Mouse (Mus musculus): ENCODE results near the gene Pcyox1. TPM values are rescaled to one million over a fixed set of nuclear protein-coding genes. Genes with fewer than 3 reads are reported as not detected.

Gene Pcyox1
- total RNA-seq, 1 experiment, result 41.5 TPM

- Histone ChIP-seq H3K4me1 (ENCODE audit: control insufficient read depth in 2 of 2, insufficient read depth in 2 of 2, low read length in 2 of 2, poor library complexity in 1 of 2) (peaks cover 6 to 7% of the 10 kb centered on the region in 2 experiments; a peak in 2 of 4 replicates), H3K36me3 (ENCODE audit: control insufficient read depth, insufficient read depth, low read length, poor library complexity, severe bottlenecking) (peaks cover 33% of the 10 kb centered on the region), H3K9me3 (ENCODE audit: control insufficient read depth, insufficient read depth, low read depth, low read length) (no peaks in the 10 kb centered on the region), H3K27ac (ENCODE audit: insufficient read depth, low read depth, low read length, poor library complexity, severe bottlenecking) (no peak overlapping the region), H3K9ac (ENCODE audit: insufficient read depth, low read depth, low read length, poor library complexity, severe bottlenecking) (no peak overlapping the region), H3K4me3 (ENCODE audit: insufficient read depth in 1 of 2, low read depth in 1 of 2, low read length in 2 of 2, poor library complexity in 1 of 2, severe bottlenecking in 1 of 2) (no peak overlapping the region)
- in situ Hi-C loops (cut with MboI; ENCODE audit: low sequenced_read_pairs in 2 of 2, unreplicated experiment in 2 of 2), result no loop called here
- TF ChIP-seq HCFC1 (IDR thresholded peaks at IDR 0.05; ENCODE audit: borderline replicate concordance, insufficient read depth, low read length), result no peak
- TF ChIP-seq ZC3H11A (IDR thresholded peaks at IDR 0.05; ENCODE audit: borderline replicate concordance, low read depth, low read length), result no peak
- no peak for TF ChIP-seq MAFK (IDR thresholded peaks at IDR 0.05; ENCODE audit: insufficient read depth, low read depth, low read length)
- no peak for TF ChIP-seq ZNF384 (IDR thresholded peaks at IDR 0.05; ENCODE audit: low read depth, low read length)
- TF ChIP-seq CHD2 (IDR thresholded peaks at IDR 0.05; ENCODE audit: low read depth, low read length), result no peak
- no peak for DNase-seq (ENCODE audit: low read depth, low spot score)
Observed at GRCm38 (mm10) chr6:86393187-86393586, 3.8 kb downstream of the Pcyox1 start.

GRCm38 (mm10) chr6:86391326-86391725 lies 5.6 kb downstream of the Pcyox1 start:
- H3K4me3 ChIP-seq (ENCODE audit: insufficient read depth in 1 of 2, low read depth in 1 of 2, low read length in 2 of 2, poor library complexity in 1 of 2, severe bottlenecking in 1 of 2), result no peak overlapping the region
- H3K27ac ChIP-seq (ENCODE audit: insufficient read depth, low read depth, low read length, poor library complexity, severe bottlenecking), result no peak overlapping the region
- H3K9ac ChIP-seq (ENCODE audit: insufficient read depth, low read depth, low read length, poor library complexity, severe bottlenecking), result no peak overlapping the region
- DNase-seq (ENCODE audit: low read depth, low spot score), result no peak
- TF ChIP-seq MAFK (IDR thresholded peaks at IDR 0.05; ENCODE audit: insufficient read depth, low read depth, low read length) (no peak), ZNF384 (IDR thresholded peaks at IDR 0.05; ENCODE audit: low read depth, low read length) (no peak), CHD2 (IDR thresholded peaks at IDR 0.05; ENCODE audit: low read depth, low read length) (no peak), ZC3H11A (IDR thresholded peaks at IDR 0.05; ENCODE audit: borderline replicate concordance, low read depth, low read length) (no peak), HCFC1 (IDR thresholded peaks at IDR 0.05; ENCODE audit: borderline replicate concordance, insufficient read depth, low read length) (no peak)
- no peaks in the 10 kb centered on the region for H3K9me3 ChIP-seq (ENCODE audit: control insufficient read depth, insufficient read depth, low read depth, low read length)
- H3K36me3 ChIP-seq (ENCODE audit: control insufficient read depth, insufficient read depth, low read length, poor library complexity, severe bottlenecking), result peaks cover 36% of the 10 kb centered on the region
- peaks cover 4 to 7% of the 10 kb centered on the region in 2 experiments; a peak in 2 of 4 replicates for H3K4me1 ChIP-seq (ENCODE audit: control insufficient read depth in 2 of 2, insufficient read depth in 2 of 2, low read length in 2 of 2, poor library complexity in 1 of 2)
- in situ Hi-C loops (cut with MboI; ENCODE audit: low sequenced_read_pairs in 2 of 2, unreplicated experiment in 2 of 2), result no loop called here

GRCm38 (mm10) chr6:86388461-86388860 lies 8.5 kb downstream of the Pcyox1 start:
- peaks cover 0 to 1% of the 10 kb centered on the region in 2 experiments; a peak in 3 of 4 replicates for H3K4me1 ChIP-seq (ENCODE audit: control insufficient read depth in 2 of 2, insufficient read depth in 2 of 2, low read length in 2 of 2, poor library complexity in 1 of 2)
- no peak overlapping the region for H3K4me3 ChIP-seq (ENCODE audit: insufficient read depth in 1 of 2, low read depth in 1 of 2, low read length in 2 of 2, poor library complexity in 1 of 2, severe bottlenecking in 1 of 2)
- TF ChIP-seq ZC3H11A (IDR thresholded peaks at IDR 0.05; ENCODE audit: borderline replicate concordance, low read depth, low read length), result no peak
- no peak for TF ChIP-seq HCFC1 (IDR thresholded peaks at IDR 0.05; ENCODE audit: borderline replicate concordance, insufficient read depth, low read length)
- no peak for TF ChIP-seq CHD2 (IDR thresholded peaks at IDR 0.05; ENCODE audit: low read depth, low read length)
- TF ChIP-seq ZNF384 (IDR thresholded peaks at IDR 0.05; ENCODE audit: low read depth, low read length), result no peak
- no peak for TF ChIP-seq MAFK (IDR thresholded peaks at IDR 0.05; ENCODE audit: insufficient read depth, low read depth, low read length)
- H3K9me3 ChIP-seq (ENCODE audit: control insufficient read depth, insufficient read depth, low read depth, low read length), result no peaks in the 10 kb centered on the region
- in situ Hi-C loops (cut with MboI; ENCODE audit: low sequenced_read_pairs in 2 of 2, unreplicated experiment in 2 of 2), result no loop called here
- H3K9ac ChIP-seq (ENCODE audit: insufficient read depth, low read depth, low read length, poor library complexity, severe bottlenecking), result peak overlapping the region; percentile 42; the same call in 1 of the 2 replicates
- no peak overlapping the region for H3K27ac ChIP-seq (ENCODE audit: insufficient read depth, low read depth, low read length, poor library complexity, severe bottlenecking)
- H3K36me3 ChIP-seq (ENCODE audit: control insufficient read depth, insufficient read depth, low read length, poor library complexity, severe bottlenecking), result peaks cover 27% of the 10 kb centered on the region
- DNase-seq (ENCODE audit: low read depth, low spot score), result no peak

GRCm38 (mm10) chr6:86387313-86387712 lies 9.6 kb downstream of the Pcyox1 start:
- TF ChIP-seq MAFK (IDR thresholded peaks at IDR 0.05; ENCODE audit: insufficient read depth, low read depth, low read length) (no peak), ZC3H11A (IDR thresholded peaks at IDR 0.05; ENCODE audit: borderline replicate concordance, low read depth, low read length) (no peak), CHD2 (IDR thresholded peaks at IDR 0.05; ENCODE audit: low read depth, low read length) (no peak), ZNF384 (IDR thresholded peaks at IDR 0.05; ENCODE audit: low read depth, low read length) (no peak), HCFC1 (IDR thresholded peaks at IDR 0.05; ENCODE audit: borderline replicate concordance, insufficient read depth, low read length) (no peak)
- no peak overlapping the region for H3K9ac ChIP-seq (ENCODE audit: insufficient read depth, low read depth, low read length, poor library complexity, severe bottlenecking)
- peaks cover 0 to 5% of the 10 kb centered on the region in 2 experiments; a peak in 3 of 4 replicates for H3K4me1 ChIP-seq (ENCODE audit: control insufficient read depth in 2 of 2, insufficient read depth in 2 of 2, low read length in 2 of 2, poor library complexity in 1 of 2)
- H3K9me3 ChIP-seq (ENCODE audit: control insufficient read depth, insufficient read depth, low read depth, low read length), result no peaks in the 10 kb centered on the region
- in situ Hi-C loops (cut with MboI; ENCODE audit: low sequenced_read_pairs in 2 of 2, unreplicated experiment in 2 of 2), result no loop called here
- H3K27ac ChIP-seq (ENCODE audit: insufficient read depth, low read depth, low read length, poor library complexity, severe bottlenecking), result no peak overlapping the region
- DNase-seq (ENCODE audit: low read depth, low spot score), result no peak
- H3K36me3 ChIP-seq (ENCODE audit: control insufficient read depth, insufficient read depth, low read length, poor library complexity, severe bottlenecking), result peaks cover 27% of the 10 kb centered on the region
- H3K4me3 ChIP-seq (ENCODE audit: insufficient read depth in 1 of 2, low read depth in 1 of 2, low read length in 2 of 2, poor library complexity in 1 of 2, severe bottlenecking in 1 of 2), result no peak overlapping the region

Measured in ES-E14 (cell line).